Mouse (Mus musculus) megakaryocyte-erythroid progenitor cell, adult 5 weeks (primary cell): ENCODE measurements around the gene Zyg11a. TPM values are rescaled to one million over a fixed set of nuclear protein-coding genes. Genes with fewer than 3 reads are reported as not detected.

ENCODE experiments used
- polyA plus RNA-seq: library from polyadenylated mRNA; stranded (reverse); fragments of >175 nt; gene quantifications from 2 replicates; pipeline ENCODE4 v1.2.3, GENCODE M21; 2012

Zyg11a gene
- polyA plus RNA-seq = not detected in 2 replicates

DNA sequence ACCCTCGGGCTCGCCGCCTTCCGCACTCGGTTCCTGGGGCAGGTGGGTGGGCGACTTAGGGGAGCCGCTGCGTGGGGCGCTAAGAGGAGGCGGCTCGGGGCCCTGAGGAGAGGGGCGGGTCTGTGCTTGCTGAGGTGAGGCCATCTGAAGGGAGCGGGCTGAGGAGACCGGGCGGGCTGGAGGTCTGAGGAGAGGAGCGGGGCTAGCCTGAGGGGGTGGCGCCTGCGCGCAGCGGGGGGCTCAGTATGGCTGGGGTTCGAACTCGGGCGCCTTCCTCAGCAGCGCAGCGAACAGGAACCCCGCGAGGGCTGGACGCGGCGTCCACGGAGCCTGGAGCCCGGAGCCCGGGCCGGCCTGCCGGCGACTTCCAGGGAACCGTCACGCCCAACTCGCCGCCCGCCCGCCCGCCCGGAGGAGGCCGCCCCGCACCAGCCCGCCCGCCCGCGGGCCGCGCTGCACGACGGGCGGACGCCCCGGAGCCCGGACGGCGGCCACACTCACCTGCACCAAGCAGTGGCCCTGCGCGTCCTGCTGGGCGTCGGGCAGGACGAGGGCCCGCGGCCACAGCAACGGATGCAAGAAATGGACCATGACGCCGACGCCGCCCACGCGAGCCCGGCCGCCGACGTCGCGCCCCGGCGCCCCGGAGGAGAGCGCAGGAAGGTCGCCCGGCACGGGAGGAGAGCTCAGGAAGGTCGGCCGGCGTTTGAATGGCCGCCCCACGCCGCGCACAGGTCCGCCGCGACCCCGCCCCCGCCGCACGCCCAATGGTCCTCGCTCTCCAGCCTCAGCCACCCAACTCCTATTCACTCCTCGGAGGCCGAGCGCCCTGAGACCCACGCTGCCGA is at the start of gene Zyg11a:
Zyg11a (minus strand) TSS at position 717 of the 848 bp plus-strand sequence.

DNA sequence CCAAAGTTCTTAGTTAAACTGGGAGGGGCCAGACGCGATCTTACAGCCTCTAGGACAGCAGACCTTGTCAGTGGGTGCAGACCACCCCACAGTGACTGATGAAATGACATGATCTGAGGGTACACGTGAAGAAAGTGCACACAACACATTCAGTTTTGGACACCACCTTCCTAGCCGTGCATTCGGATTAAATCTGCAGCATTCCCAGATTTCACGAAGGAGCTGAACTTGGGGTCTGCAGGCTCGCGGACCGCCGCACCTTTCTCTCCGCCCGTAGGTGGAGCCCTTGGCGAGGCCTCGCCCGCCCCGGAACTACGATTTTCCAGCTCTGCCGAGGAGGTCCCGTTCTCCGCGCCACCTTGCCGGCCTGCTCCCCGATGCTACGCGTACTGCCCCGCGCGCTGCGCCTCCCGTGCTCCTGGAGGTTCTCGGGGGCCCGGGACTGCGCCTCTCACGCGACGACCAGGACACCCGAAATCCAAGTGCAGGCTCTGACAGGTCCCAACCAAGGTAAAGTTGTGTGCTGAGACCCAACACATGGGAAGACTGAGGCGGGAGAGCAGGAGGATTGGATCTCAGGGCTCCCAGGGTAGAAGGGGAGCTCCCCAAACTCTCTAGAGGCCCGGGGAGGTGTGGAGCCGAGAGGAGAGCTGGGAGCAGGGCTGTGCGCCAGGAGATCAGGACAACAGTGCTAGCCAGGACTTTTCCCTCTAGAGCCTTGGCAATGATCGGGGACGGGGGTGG is 52.5 kb downstream of the Zyg11a start, which contains the start of gene Echdc2:
Echdc2 (plus strand) TSS at position 286 of the 744 bp plus-strand sequence.

DNA sequence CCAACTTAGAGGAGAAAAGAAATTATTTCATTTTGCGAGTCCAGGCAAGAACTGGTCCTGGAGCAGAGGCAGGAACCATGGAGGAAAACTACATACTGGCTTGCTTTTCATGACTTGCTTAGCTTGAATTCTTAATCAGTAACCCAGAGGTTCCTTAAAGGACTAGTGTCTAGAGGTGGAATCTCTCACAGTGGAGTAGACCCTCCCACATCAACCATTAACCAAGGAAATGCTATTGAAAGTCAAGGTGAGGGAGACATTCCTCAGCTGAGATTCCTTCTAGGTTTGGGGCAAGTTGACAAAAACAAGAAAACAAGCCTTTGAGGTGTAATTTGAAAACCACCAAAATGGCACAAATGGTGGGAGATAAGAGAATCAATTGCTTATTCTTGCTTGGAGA is 73.0 kb downstream of the Zyg11a start, which contains the start of gene Scp2:
Scp2 (minus strand) TSS at position 119 of the 400 bp plus-strand sequence.

Other genes starting within 250 kb of the Zyg11a start
- gene Slc1a7, start 249.7 kb downstream of the Zyg11a start, polyA plus RNA-seq = not detected in 2 replicates
- gene Podn, start 121.6 kb downstream of the Zyg11a start, polyA plus RNA-seq = 0.02 TPM in 1 of 2 replicates, not detected in the other
- 55.6 and 59.9 TPM in 2 replicates for gene Scp2, start 73.0 kb downstream of the Zyg11a start, polyA plus RNA-seq
- 0.78 and 0.85 TPM in 2 replicates for gene Echdc2, start 52.6 kb downstream of the Zyg11a start, polyA plus RNA-seq
- 2.0 and 2.1 TPM in 2 replicates for gene Zyg11b, start 83.0 kb upstream of the Zyg11a start, polyA plus RNA-seq
- gene Coa7, start 110.1 kb upstream of the Zyg11a start, polyA plus RNA-seq = 2.3 and 2.4 TPM in 2 replicates
- gene Shisal2a, start 165.3 kb upstream of the Zyg11a start, polyA plus RNA-seq = not detected in 2 replicates
- gene Gpx7, start 188.9 kb upstream of the Zyg11a start, polyA plus RNA-seq = 1.2 and 2.2 TPM in 2 replicates
- gene Tut4, start 241.4 kb upstream of the Zyg11a start, polyA plus RNA-seq = 20.4 and 24.7 TPM in 2 replicates